Mouse (Mus musculus) cerebellum, adult 9-10 months (tissue): ENCODE results near the gene Oit3.
A peak's percentile ranks its signal among the peaks of the same experiment; 100 is the strongest.

ENCODE experiments used
- DNase-seq: peaks from one replicate; pipeline ENCODE4 v3.0.0; 2022

Gene Oit3

DNA sequence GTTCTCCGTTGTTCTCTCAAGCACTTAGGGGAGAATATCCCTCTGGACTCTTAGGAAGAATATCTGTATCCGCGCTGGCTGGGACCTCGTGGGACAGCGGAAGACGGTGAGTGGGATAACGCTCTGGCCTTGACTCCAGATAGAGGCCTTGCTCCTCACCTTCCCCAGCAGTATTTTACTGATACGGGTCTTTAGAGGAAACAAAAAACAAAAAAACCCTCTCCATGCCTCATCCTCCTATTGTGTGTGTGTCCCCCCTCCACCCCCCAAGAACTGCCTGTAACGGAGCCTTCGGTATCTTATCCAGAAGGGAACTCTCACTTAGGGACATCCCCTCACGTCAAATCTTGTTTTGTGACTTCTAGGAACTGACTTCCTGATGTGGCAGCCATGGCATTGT is at the start of gene Oit3:
Oit3 (minus strand) TSS at position 44 of the 400 bp plus-strand sequence.
- DNase-seq = no peak

DNA sequence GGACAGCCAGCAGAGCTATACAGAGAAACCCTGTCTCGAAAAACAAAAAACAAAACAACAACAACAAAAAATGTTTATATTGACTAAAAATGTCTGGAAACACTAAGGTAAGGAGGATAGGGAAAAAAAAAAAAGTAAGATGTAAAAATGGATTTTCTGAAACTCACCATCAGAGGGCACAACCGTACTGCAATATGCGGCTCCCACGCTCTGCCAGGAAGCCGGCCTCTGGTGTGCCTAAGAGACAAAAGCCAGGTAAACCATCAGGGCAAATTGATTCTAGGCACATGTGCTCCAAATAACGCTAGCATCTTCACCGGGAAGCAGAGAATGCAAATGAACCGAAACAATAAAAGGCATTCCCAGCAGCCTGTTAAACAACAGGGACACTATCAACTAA is 49.3 kb upstream of the Oit3 start:
- peak; percentile 79 for DNase-seq

DNA sequence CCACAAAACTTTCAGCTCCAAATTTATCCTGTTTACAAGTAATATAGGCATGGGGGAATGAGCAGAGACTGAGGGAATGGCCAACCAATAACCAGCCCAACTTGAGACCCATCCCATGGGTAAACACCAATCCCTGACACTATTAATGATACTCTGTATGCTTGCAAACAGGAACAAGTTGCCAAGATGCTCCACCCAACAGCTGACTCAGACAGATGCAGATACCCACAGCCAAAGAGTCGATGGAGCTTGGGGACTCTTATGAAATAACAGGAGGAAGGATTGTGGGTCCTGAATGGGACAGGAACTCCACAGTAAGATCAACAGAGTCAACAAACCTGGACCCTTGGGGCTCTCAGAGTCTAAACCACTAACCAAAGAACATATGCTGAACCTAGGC is 47.8 kb upstream of the Oit3 start:
- DNase-seq = no peak

DNA sequence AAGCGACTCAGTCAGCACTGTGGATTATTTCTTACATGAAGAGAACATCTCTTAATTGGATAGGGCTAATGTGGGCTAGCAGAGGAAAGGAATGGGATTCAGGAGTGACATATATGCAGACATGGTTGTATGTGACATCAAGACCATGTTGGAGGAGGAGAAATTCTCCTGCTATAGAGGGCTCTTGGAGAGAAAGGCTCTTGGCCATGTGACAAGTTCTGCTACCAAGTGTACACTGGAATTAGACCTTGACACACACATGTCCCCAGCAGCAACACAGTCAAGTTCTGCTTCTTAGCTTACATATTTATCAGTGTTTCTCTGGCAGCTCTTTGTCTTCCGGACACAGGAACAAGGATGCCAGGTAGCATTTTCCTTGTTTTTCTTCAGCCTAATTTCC is 45.8 kb upstream of the Oit3 start:
- no peak for DNase-seq

DNA sequence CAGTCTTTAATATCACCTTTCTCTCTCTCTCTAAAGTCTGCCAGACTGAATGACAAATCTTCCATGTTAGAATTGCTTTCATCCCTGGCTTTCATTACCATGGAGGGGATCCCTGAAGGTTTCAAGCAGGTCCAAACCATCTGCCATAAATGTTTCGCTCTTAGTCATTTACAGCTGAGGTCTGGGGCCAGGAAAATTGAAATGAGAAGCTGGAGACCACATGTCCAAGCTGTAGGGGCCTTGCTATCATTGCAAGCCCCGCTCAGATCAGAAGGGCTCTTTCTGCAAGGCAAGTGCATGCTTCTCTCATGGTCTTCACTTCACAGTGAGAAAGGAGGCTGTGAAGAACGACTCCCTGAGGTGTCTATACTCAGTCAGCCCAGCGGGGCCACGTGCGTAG is 42.7 kb upstream of the Oit3 start:
- no peak for DNase-seq

DNA sequence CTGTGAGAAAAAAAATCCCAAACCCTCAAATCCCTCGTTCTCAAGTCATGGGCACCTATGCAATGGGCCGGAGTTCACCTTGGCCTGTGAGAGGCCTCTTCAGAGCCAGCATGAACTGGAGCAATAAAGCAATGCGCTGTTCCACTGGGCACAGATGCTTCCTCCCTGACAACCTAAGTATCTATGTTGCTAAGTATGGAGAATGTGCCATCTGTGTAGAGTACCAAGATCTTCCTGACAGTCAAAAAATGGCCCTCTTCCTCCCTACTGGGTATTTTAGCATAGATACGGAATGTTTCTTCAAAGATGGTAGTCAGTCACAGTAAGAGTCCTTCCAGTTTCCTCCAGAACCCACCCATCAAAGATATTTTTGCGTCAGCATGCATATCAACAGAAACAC is 39.8 kb upstream of the Oit3 start:
- no peak for DNase-seq

DNA sequence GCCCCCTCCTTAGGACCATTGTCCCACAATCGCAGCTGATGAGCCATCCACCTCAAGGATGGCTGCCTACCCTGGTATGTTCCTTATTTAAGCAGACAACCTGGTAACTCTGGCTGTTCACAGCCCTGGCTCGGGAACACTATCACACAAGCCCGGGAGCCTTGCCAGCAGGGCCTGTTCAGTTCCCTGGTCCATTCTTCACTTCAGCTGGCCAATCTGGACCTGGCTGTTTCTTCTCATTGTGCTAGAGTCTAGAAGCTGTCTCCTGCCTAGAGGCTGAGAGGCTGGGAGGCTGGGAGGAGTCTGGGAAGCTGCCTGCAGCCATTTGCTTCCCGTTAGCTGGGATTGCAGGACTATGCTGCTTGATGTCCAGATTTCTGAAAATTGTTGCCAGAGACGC is 28.9 kb upstream of the Oit3 start:
- DNase-seq = peak; percentile 83

DNA sequence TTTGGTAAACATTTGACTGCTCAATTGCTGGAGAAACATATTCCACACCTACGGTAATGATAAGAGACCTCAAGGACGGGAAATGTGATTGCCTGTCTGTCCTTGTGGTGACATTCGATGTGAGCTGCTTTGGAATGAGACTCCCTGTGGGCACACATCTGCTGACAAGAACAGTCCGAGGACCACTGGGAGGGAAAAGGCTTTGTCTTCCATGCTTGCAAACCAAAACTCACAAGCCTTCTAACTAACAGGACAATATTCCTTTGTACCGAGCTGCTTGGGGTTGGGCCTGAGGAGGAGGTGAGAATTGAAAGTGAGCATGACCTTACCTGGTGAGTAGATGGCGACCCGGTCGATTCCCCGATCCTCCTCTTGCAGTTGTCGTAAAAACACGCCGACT is 25.7 kb upstream of the Oit3 start:
- no peak for DNase-seq

DNA sequence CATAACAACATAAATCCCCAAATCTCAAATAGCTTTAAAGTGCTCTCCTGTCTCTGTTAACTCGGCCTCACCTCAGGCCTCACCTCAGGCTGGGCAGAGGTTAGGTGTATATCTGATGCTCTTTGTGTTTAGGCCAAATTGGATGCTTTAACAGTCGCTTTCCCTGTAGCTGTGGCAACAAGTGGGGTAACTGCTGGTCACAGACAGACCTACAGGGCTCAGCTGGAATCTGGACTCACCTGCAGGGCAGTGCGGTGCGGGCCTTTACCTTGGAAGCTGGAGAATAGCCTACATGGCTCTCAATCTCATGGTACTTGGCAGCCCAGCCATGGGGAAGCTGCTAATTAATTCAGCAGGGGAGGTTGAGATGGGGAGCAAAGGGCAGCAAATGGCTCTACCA is 25.0 kb upstream of the Oit3 start:
- no peak for DNase-seq

DNA sequence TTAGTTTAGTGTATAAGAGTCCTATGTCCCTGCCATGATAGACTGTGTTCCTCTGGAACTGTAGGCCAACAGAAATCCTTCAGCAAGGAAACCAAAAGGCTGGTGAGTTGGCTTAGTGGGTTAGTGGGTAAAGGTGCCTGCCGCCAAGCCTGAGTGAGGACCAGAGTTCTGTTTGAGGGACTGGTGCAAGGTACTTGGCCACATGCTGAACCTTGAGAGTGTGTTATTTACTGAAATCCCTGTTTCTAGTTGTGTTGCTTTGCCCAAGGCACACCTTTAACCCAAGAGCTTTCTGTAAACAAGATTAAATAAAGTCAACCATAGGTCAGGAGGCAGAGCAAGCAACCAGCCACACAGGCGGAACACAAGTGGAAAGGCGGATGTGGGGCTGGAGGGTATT is 24.0 kb upstream of the Oit3 start:
- DNase-seq = no peak

DNA sequence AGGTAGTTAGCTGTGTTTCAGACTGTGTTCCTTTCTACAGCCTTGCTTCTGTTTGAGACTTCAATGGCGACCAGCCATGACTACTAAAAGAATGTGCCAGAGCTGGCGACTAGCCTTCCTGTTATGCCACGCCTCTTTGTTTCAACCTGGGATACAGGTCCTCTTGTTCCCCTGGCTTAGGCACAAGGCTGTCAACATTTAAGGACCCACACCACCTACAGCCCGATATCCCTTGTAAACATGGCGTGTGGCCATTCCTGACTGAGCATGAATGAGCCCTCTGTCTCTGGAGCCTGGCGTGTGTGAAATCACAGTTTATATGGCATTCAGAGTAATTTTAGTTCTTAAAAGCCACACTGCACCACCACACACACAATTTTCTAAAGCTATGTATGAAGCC is 20.7 kb upstream of the Oit3 start:
- DNase-seq = no peak

DNA sequence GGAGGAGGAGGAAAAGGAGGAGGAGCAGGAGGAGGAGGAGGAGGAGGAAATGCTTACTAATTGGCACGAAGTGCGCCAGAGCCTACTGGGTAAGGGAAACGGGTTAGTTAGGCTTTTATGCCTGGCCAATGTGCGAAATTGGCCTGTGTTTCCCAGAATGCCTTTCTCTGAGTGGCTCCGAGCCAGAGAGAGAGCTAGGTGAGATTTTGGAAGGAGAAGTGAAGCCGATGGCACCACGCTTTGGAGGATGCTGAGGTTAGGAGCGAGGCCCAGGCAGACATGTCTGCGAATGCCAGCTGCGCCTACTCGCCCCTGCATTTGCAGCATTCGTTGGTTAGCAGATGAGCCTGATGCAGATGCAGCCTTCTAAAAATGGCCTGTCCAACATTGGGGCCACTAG is 18.2 kb upstream of the Oit3 start:
- peak; percentile 32 for DNase-seq

DNA sequence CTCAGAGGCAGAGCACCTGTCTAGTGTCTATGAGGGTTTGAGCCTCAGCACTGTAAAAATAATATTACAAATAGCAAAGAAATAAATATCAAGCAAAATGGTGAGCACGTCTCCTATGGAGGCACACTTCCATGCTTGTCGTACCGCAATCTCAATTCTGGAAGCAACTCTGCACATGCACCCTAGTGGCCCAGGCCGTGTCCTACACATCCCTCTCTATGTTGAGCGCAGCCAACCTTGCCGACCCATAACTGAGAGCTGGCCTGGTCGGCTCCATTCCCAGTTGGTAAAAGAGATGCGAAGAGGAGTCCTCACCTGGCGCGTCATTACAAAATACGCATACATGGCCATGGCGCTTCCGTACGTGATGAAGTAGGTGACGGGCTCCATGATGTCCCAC is 13.1 kb upstream of the Oit3 start:
- no peak for DNase-seq

DNA sequence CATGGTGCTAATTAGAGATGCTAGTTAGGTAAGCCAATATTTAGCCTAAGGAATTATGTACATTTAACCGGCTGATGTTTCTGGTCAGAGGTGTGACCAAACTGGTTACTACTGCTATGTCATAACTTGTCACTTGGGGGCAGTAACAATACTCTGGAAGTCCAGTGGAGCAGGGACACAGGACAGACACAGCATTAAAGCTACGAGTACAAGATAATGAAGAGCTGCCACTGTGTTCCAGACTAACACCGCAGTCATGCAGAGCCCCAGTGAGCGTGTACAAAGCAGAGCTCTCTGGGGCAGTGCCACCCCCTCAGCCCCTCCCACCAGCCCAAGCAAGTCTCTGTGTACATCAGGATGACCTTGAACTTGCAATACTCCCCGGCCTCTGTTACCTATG is 10.3 kb upstream of the Oit3 start:
- peak; percentile 46 for DNase-seq

DNA sequence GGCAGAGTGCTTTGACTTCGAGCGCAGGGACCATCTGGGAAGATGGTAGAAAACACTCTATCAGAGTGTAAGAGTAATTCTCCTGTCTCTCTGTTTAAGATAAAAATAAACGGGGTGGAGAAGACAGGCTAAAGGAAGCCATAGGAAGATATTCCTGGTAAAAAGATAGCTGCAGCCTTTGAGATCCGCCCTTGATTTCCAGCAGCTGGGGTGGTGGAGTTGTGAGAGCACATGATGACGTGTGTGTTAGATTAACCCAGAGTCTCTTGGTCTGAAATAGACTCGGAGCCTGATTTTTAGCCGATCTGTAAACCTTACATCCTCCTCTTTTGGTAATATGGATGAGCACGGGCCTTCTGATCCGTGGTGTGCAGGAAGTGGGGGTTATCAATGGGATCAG is 6.0 kb upstream of the Oit3 start:
- DNase-seq = no peak

DNA sequence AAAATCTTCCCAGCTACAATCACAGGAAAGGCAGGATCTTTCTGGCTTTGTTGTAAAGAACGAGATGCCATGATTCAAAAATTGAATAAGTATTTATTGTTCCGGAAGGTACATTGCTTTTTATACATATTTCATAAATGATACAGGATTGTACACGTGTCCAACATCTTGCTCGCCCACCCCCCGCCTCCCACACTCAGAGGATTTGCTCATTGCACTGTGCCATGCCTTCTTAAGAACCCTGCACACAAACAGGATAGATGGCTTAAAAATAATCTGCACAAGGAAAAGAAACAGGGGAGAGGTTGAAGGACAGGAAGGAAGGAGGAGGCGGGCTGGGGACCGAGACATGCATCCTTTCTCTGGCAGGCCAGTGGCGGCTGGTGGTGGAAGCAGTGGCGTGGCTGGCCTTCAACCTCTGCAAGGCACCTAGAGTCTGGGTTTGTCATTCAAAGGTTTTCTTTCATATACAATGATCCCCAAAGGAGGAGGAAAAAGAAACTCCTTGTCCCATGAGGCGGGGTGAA is 5.4 kb upstream of the Oit3 start:
- DNase-seq = no peak

DNA sequence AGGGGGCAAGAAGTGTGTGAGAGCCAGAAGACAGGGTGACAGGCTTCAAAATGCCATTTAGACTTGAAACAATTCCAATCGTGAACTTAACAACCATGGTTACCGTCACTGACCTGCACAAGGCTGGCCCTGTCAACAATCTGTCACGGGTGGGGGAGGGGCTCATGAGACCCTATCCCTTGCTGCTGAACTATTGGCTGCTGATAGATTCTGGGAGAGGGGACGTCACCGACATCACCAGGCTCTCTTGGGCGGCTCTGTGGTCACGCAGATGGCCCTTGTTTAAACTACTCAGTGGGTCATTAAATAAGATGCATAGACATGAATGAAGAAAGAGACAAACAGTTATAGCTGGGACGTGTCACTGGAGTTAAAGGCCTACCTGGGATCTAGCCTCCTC is 3.1 kb upstream of the Oit3 start:
- DNase-seq = no peak

DNA sequence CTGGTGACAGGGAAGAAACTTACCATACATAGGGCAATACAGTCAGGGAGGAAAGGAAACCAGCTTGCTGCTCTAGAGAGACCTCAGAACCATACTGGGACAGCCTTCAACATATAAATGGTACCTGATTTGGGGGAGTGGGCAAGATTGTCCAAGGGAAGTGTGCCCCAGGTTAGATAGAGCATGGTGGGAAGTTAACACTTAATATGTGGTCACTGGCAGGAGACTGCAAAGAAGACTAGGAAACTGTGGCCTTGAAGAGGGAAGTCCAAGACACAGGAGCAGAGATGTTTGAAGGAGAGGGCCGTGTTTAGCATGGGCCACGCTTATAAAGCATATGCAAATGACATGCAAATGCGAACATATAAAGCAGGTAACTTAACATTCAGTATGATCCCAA is 2.5 kb upstream of the Oit3 start:
- DNase-seq = no peak

DNA sequence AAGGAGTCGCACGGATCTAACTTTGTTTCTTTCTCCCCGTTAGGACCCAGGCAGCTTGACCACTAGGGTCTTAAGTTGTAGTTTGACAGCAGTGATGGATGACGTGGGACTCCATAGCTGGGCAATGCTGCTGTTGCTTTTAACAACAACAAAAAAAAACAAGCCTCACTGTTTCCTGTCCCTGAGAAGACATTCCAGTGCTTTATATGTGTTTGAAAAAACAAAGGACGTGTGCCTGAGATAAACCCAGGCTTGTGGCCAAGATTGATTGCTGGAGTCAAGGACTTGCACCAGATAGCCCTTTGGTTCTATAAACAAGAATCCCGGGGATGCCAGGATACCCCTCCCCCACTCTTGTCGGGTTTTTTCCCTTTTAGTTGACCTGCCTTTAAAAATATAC is 1.6 kb upstream of the Oit3 start:
- no peak for DNase-seq

DNA sequence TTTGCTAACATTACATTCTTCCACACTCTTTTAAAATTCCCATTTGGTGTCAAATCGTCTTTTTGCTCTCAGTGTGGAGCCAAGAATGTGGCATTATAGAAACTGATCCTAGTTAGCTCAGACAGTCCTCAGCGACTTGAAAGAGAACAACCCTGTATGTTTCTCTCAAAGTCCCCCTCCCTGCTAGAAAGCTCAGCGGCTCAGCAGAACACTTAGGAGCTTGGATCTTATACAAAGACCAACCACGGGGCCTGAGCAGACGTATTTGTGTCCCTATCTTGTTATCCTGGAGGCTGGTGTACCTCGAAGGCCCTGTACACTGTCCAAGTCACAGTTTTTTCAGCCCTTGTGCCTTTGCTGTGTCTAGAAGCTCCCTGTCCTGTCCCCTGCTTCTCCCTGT is 1.4 kb downstream of the Oit3 start:
- no peak for DNase-seq

DNA sequence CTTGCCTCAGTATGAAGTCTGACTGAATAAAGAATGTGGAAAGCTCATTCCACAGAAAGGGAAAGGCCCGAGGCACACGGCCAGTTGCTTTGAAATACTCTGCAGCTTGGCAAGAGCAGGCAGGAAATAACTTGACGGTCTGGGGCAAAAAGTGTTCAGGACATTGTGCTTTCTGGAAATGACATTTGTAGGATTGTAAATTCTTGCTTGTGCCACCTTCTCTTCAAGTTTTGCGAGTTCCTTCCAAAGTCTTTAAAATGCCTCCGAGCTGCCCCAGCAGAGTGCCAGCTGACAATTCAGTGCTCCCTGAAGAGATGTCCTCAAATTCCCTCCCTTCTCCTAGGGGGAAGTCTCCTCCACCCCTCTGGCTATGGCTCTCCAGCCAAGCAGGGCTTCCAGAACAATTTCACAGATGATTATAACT is 2.1 kb downstream of the Oit3 start:
- DNase-seq = no peak

DNA sequence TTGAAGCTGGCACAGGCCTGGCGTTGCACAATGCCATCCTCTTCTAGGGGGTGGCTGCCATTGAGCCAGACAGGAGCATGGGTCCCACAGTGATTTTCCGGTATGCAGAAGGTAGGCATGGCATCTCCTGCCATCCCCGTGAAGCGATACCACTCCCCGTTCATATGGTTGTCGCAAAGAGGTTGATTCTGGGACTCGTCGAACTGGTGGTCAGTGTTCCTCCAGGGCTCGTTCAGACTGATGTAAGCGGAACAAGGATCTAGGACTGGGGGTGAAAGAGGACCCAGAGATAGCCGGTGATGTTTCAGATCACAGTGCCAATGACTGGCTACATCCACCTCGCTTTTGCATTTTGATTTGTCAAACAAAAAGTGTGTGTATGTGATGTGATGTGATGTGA is 2.9 kb downstream of the Oit3 start:
- no peak for DNase-seq

DNA sequence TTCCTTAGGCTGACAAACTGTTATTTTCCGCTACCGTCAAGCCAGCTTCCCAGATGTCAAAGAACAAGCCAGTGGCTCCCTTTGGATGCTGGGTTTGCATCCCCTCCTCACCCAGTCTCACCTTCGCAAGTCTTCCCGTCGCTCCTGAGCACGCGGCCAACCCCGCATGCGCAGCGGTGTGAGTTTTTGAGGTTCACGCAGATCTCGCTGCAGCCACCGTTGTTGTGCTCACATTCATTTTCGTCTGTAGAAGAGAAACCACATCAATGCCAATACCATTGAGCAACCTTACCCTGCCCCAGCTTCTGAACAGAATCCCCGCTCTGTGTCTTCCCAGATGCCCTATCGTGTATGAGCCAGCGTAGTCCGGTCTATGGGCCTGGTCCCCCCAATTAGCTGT is 5.8 kb downstream of the Oit3 start:
- no peak for DNase-seq

DNA sequence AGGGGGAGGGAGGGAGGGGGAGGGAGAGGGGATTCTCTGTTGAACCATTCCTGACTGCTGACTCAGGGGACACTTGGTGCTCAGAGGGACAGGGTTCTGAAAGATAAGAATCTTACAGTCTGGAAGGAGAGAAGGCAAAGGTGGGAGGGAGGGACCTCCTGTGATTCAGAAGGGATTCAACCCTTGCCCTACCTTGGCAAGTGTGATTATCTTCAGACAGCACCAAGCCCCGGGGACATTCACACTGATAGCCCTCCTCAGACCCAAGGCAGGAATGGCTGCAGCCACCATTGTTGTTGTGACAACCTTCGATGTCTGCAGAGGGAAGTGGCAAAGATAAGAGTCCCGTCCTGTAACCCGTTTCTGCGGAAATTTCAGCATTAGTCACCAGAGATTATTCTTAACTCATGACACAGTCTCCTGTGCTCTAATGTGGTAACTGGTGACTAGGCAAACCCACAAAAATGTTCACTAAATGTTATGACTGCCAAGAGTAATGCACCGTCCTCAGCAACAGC is 10.8 kb downstream of the Oit3 start:
- no peak for DNase-seq

DNA sequence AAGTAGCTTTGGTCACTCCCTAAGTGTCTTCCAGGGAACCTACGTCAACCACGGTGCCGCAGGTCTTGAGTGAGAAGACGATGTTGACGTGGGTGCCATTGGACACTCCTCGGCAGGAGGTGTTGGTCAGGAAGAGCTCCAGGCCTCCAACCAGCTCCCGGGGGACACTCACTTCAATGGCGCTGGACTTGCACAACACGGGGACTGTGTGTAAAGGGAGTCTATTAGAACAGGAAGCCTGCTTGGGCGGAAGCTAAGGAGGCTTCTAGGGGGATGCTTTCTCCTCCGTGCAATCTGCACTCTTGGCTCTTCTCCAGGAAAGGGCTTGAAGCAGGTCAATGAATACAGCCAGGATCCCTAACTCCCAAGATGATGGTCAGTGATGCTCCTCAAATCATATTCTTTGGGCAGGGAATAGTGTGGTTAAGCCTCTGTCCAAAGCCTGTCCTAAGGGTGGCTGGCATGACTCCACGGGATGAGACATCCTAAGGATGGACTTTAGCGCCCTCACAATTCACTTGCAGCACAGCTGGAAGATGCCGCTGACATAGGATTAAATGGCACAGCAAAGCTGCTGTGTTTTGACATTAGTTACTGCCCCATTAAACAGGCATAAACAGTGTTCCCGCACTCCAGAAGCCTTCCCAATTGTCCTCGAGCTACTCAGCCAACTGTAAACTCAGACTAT is 12.0 kb downstream of the Oit3 start:
- no peak for DNase-seq
